Mouse (Mus musculus) layer of hippocampus, adult 2 months (tissue): Measurements from ENCODE around the gene Nipbl. TPM values are rescaled to one million over a fixed set of nuclear protein-coding genes. Genes with fewer than 3 reads are reported as not detected.
"Not testable (repeated sequence)": the region's sequence is repeated elsewhere in the genome, so short reads cannot be mapped to it uniquely, and the experiment has no call there.

Experiments used
- DNase-seq, 2 experiments: peaks; one replicate each; pipeline ENCODE4 v3.0.0; 2022; ENCODE audit warnings: low spot score in 2 of 2
- H3K27ac ChIP-seq: fragments of 200-600 bp; 2 replicates; pipeline ENCODE4 v1.8.1; 2022
- H3K4me3 ChIP-seq: fragments of 200-600 bp; 2 replicates; pipeline ENCODE4 v1.8.1; 2022; ENCODE audit warnings: mild to moderate bottlenecking
- CTCF ChIP-seq: fragments of 200-600 bp; conservative IDR thresholded peaks from 2 replicates; pipeline ENCODE4 v1.8.1; 2022; ENCODE audit warnings: antibody characterized with exemption, mild to moderate bottlenecking, moderate library complexity
- total RNA-seq, 2 experiments: library from RNA; stranded (reverse); gene quantifications; 2 replicates each; pipeline ENCODE4 v1.2.3; 2021

Nipbl gene
- total RNA-seq, 2 experiments from 2014 or later = 32.9 to 35.0 TPM

- Histone ChIP-seq H3K27ac (no peak overlapping the region), H3K4me3 (no peak overlapping the region)
- no peak for TF ChIP-seq CTCF
- DNase-seq = no peak
Measured at GRCm38 (mm10) chr15:8319191-8319590, 125.1 kb downstream of the Nipbl start.

- DNase-seq = peak in 1 of 2 experiments; percentile 35
- Histone ChIP-seq H3K4me3 (no peak overlapping the region), H3K27ac (peak overlapping the region; percentile 43; the same call in 1 of the 2 replicates)
- TF ChIP-seq CTCF = no peak
Measured at GRCm38 (mm10) chr15:8317381-8317780, 126.9 kb downstream of the Nipbl start.

GRCm38 (mm10) chr15:8305474-8305873, 138.8 kb downstream of the Nipbl start:
- no peak for TF ChIP-seq CTCF
- no peak overlapping the region for H3K4me3 ChIP-seq
- no peak for DNase-seq
- no peak overlapping the region for H3K27ac ChIP-seq

- Histone ChIP-seq H3K4me3 (no peak overlapping the region), H3K27ac (no peak overlapping the region)
- TF ChIP-seq CTCF = no peak
- DNase-seq = no peak
Measured at GRCm38 (mm10) chr15:8302944-8303343, 141.3 kb downstream of the Nipbl start.

GRCm38 (mm10) chr15:8294150-8294549, 150.1 kb downstream of the Nipbl start:
- H3K4me3 ChIP-seq = no peak overlapping the region
- no peak for DNase-seq
- TF ChIP-seq CTCF = no peak
- no peak overlapping the region for H3K27ac ChIP-seq

GRCm38 (mm10) chr15:8291251-8291650, 153.0 kb downstream of the Nipbl start:
- Histone ChIP-seq H3K27ac (no peak overlapping the region), H3K4me3 (no peak overlapping the region)
- DNase-seq = no peak

GRCm38 (mm10) chr15:8282155-8282554, 162.1 kb downstream of the Nipbl start:
- no peak for TF ChIP-seq CTCF
- DNase-seq = peak in 1 of 2 experiments; percentile 5
- no peak overlapping the region for H3K27ac ChIP-seq
- no peak overlapping the region for H3K4me3 ChIP-seq

More at GRCm38 (mm10) chr15:8291251-8291650, 153.0 kb downstream of the Nipbl start:
- peak; percentile 19 for TF ChIP-seq CTCF

GRCm38 (mm10) chr15:8281701-8282100, 162.6 kb downstream of the Nipbl start:
- H3K4me3 ChIP-seq = no peak overlapping the region
- TF ChIP-seq CTCF = 0 out of 2 replicates have a peak, but pooled peaks have one; percentile 12
- no peak overlapping the region for H3K27ac ChIP-seq
- peak; percentile 27 to 37 for DNase-seq

- Histone ChIP-seq H3K27ac (no peak overlapping the region), H3K4me3 (no peak overlapping the region)
- TF ChIP-seq CTCF = no peak
- DNase-seq = peak in 1 of 2 experiments; percentile 18
Measured at GRCm38 (mm10) chr15:8279929-8280610, 164.2 kb downstream of the Nipbl start.

- Histone ChIP-seq H3K27ac (no peak overlapping the region), H3K4me3 (peak overlapping the region; percentile 34; the same call in 1 of the 2 replicates)
- no peak for DNase-seq
- no peak for TF ChIP-seq CTCF
Measured at GRCm38 (mm10) chr15:8279320-8279779, 164.9 kb downstream of the Nipbl start.

- H3K4me3 ChIP-seq, H3K27ac ChIP-seq, DNase-seq: not testable (repeated sequence)
Measured at GRCm38 (mm10) chr15:8277916-8278315, 166.3 kb downstream of the Nipbl start.

- no peak overlapping the region for H3K4me3 ChIP-seq
- no peak for TF ChIP-seq CTCF
- peak in 1 of 2 experiments; percentile 2 for DNase-seq
- no peak overlapping the region for H3K27ac ChIP-seq
Measured at GRCm38 (mm10) chr15:8271952-8272351, 172.3 kb downstream of the Nipbl start.

- peak in 1 of 2 experiments; percentile 2 for DNase-seq
- no peak for TF ChIP-seq CTCF
- no peak overlapping the region for H3K4me3 ChIP-seq
Measured at GRCm38 (mm10) chr15:8268231-8268630, 176.0 kb downstream of the Nipbl start.

GRCm38 (mm10) chr15:8267211-8267610, 177.1 kb downstream of the Nipbl start:
- Histone ChIP-seq H3K4me3 (no peak overlapping the region), H3K27ac (peak overlapping the region; percentile 36; the same call in 1 of the 2 replicates)
- peak in 1 of 2 experiments; percentile 23 for DNase-seq
- no peak for TF ChIP-seq CTCF

More at GRCm38 (mm10) chr15:8268231-8268630, 176.0 kb downstream of the Nipbl start:
- no peak overlapping the region for H3K27ac ChIP-seq
